Mouse (Mus musculus): ENCODE results near the gene Pou3f3. TPM values are rescaled to one million over a fixed set of nuclear protein-coding genes. Genes with fewer than 3 reads are reported as not detected.

The Pou3f3 gene
- polyA plus RNA-seq, 1 experiment from 2014 or later = not detected

DNA sequence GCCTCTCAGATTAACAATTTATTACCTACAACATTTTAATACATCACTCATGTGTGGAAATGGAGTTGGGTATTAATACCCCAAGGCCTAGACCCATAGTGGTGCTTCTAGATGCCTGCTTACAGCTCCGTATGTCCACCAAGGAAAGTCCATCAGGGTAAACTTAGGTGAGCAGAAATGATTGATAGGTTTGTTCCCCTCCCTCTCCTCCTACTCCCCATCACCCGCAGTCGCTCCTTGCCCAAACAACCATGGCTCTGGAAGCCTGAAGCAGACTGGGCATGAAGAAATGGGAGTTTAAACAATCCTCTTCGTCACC, 46.6 kb downstream of the Pou3f3 start:
- TF ChIP-seq CTCF (IDR thresholded peaks at IDR 0.05; ENCODE audit: low read depth) (no peak), EP300 (IDR thresholded peaks at IDR 0.05; ENCODE audit: low read depth) (no peak)

DNA sequence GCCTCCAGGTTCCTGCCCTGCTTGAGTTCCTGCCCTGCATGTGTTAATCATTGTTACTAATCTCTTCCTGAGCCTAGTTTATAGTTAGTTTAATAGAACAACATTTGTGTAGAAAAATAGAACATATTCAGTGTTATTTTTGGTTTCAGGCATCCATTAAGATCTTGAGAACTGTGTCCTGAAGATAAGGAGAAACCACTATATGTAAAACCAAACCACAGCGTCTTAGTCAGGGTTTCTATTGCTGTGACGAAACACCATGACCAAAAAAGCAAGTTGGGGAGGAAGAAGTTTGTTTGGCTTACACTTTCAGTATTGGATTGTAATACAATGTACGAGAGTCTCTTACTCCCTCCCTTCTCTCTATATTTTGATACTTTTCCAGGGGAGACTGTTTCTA, 49.5 kb downstream of the Pou3f3 start:
- ATAC-seq = no peak
- no peak for DNase-seq
- Histone ChIP-seq H3K4me1 (ENCODE audit: insufficient read depth) (no peaks in the 10 kb centered on the region), H3K27me3 (ENCODE audit: insufficient read depth, low read length) (no peaks in the 10 kb centered on the region), H3K4me3 (ENCODE audit: low read depth, low read length) (no peak overlapping the region), H3K9me3 (ENCODE audit: low read length) (no peaks in the 10 kb centered on the region), H3K9ac (replicated peaks) (no peak overlapping the region), H3K4me2 (ENCODE audit: low read depth, low read length) (no peak overlapping the region), H3K36me3 (replicated peaks; ENCODE audit: insufficient read depth, low read length) (no peaks in the 10 kb centered on the region), H3K27ac (ENCODE audit: low read depth) (no peak overlapping the region)
- TF ChIP-seq CTCF (IDR thresholded peaks at IDR 0.05; ENCODE audit: low read depth) = no peak
- TF ChIP-seq EP300 (IDR thresholded peaks at IDR 0.05; ENCODE audit: low read depth) = no peak
- WGBS (ENCODE audit: insufficient replicate concordance) = 33% methylated on average over 3 of the region's 3 CpGs

More for the DNA sequence above, 46.6 kb downstream of the Pou3f3 start:
- no peaks in the 10 kb centered on the region for H3K4me1 ChIP-seq (ENCODE audit: insufficient read depth)
- ATAC-seq (no peak), DNase-seq (no peak)
- H3K27me3 ChIP-seq (ENCODE audit: insufficient read depth, low read length) = no peaks in the 10 kb centered on the region
- no peak overlapping the region for H3K9ac ChIP-seq (replicated peaks)
- 64% methylated on average over 4 of the region's 4 CpGs for whole genome bisulfite sequencing (ENCODE audit: insufficient replicate concordance)
- no peak overlapping the region for H3K4me2 ChIP-seq (ENCODE audit: low read depth, low read length)
- no peak overlapping the region for H3K4me3 ChIP-seq (ENCODE audit: low read depth, low read length)
- H3K9me3 ChIP-seq (ENCODE audit: low read length) = no peaks in the 10 kb centered on the region
- no peaks in the 10 kb centered on the region for H3K36me3 ChIP-seq (replicated peaks; ENCODE audit: insufficient read depth, low read length)
- H3K27ac ChIP-seq (ENCODE audit: low read depth) = no peak overlapping the region

DNA sequence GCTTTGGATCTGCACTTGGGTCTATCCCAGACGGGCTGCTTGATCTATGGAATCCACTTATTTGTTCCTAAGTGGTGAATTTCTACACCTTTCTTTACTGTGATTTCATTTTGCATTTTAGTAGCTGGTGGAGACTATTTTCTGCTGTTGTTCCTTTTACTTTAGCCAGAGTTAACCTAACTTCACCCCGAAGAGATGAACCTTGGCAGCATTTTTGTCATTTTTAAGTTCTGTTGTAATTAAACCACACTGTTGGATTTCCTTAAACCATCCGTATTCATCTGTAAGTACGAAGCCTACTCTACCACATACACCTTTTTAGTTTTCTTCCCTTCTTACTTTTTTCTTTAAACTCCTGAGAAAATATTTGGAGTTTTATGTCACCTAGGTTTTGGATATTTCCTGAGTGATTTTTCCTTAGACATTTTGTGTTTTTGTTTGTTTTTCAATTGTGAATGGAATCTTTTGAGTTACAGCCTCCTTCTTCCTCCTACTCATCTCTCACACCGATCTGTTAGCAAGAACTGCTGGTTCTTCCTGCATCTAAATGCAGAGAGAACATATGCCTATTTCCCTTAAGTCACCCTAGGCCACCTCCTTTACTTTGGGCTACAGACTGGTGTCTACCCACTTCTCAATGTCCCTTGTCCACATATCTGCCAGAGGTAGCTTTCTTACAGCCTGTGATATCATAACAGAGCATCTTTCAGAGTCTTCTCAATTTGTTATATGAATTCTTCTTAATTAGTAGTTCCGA, 54.1 kb downstream of the Pou3f3 start:
- Histone ChIP-seq H3K9ac (replicated peaks) (no peak overlapping the region), H3K27me3 (ENCODE audit: insufficient read depth, low read length) (no peaks in the 10 kb centered on the region), H3K4me2 (ENCODE audit: low read depth, low read length) (no peak overlapping the region), H3K9me3 (ENCODE audit: low read length) (no peaks in the 10 kb centered on the region), H3K4me3 (ENCODE audit: low read depth, low read length) (no peak overlapping the region), H3K36me3 (replicated peaks; ENCODE audit: insufficient read depth, low read length) (no peaks in the 10 kb centered on the region), H3K27ac (ENCODE audit: low read depth) (no peak overlapping the region), H3K4me1 (ENCODE audit: insufficient read depth) (no peaks in the 10 kb centered on the region)
- WGBS (ENCODE audit: insufficient replicate concordance) = 69% methylated on average over 6 of the region's 6 CpGs
- no peak for ATAC-seq
- no peak for DNase-seq
- TF ChIP-seq EP300 (IDR thresholded peaks at IDR 0.05; ENCODE audit: low read depth) (no peak), CTCF (IDR thresholded peaks at IDR 0.05; ENCODE audit: low read depth) (no peak)

Other genes starting within 250 kb of the Pou3f3 start
- 24.3 and 25.4 TPM in 2 replicates for gene Mrps9, start 155.5 kb downstream of the Pou3f3 start, polyA plus RNA-seq (2015; fragmentation: Nextera tagmentation; extraction: Ambion mirVana)